Mouse (Mus musculus) hindlimb bud, embryonic 11.5 days (tissue): ENCODE measurements around the gene Rer1.

Experiments
- DNase-seq: peaks from one replicate; pipeline ENCODE4 v3.0.0-alpha.2; 2012; ENCODE audit warnings: low read depth, low spot score; ENCODE audit errors: extremely low spot score

Gene Rer1

GRCm38 (mm10) chr4:155075813-155076212 is 10.4 kb downstream of the Rer1 start:
- no peak for DNase-seq

- no peak for DNase-seq
Observed at GRCm38 (mm10) chr4:155075137-155075536, 11.0 kb downstream of the Rer1 start.

GRCm38 (mm10) chr4:155074418-155074817 is 11.8 kb downstream of the Rer1 start:
- DNase-seq: no peak

GRCm38 (mm10) chr4:155070921-155071320 is 15.3 kb downstream of the Rer1 start:
- DNase-seq: no peak

- no peak for DNase-seq
Observed at GRCm38 (mm10) chr4:155070199-155070598, 16.0 kb downstream of the Rer1 start.

- DNase-seq: no peak
Observed at GRCm38 (mm10) chr4:155069191-155069590, 17.0 kb downstream of the Rer1 start.

GRCm38 (mm10) chr4:155068357-155068972 is 17.7 kb downstream of the Rer1 start:
- no peak for DNase-seq

GRCm38 (mm10) chr4:155066834-155067522 is 19.2 kb downstream of the Rer1 start, which contains the start of gene Pex10:
Pex10 (plus strand) TSS chr4:155067016.
- peak; percentile 92 for DNase-seq

- peak; percentile 99 for DNase-seq
Observed at GRCm38 (mm10) chr4:155065970-155066833, 20.0 kb downstream of the Rer1 start.

GRCm38 (mm10) chr4:155064474-155064873 is 21.7 kb downstream of the Rer1 start:
- DNase-seq: no peak

GRCm38 (mm10) chr4:155063895-155064294 is 22.3 kb downstream of the Rer1 start:
- DNase-seq: no peak

- no peak for DNase-seq
Observed at GRCm38 (mm10) chr4:155058325-155058724, 27.9 kb downstream of the Rer1 start.

GRCm38 (mm10) chr4:155056724-155057123 is 29.5 kb downstream of the Rer1 start, which contains the start of gene Plch2:
Plch2 (minus strand) TSS chr4:155056784.
- no peak for DNase-seq

- no peak for DNase-seq
Observed at GRCm38 (mm10) chr4:155050116-155050515, 36.1 kb downstream of the Rer1 start.

GRCm38 (mm10) chr4:155046636-155047035 is 39.5 kb downstream of the Rer1 start:
- no peak for DNase-seq

- no peak for DNase-seq
Observed at GRCm38 (mm10) chr4:155043289-155043625, 42.9 kb downstream of the Rer1 start.

- no peak for DNase-seq
Observed at GRCm38 (mm10) chr4:155042606-155043288, 43.4 kb downstream of the Rer1 start.

- no peak for DNase-seq
Observed at GRCm38 (mm10) chr4:155040696-155041095, 45.5 kb downstream of the Rer1 start.

GRCm38 (mm10) chr4:155040197-155040596 is 46.0 kb downstream of the Rer1 start:
- DNase-seq: no peak

GRCm38 (mm10) chr4:155034787-155035186 is 51.4 kb downstream of the Rer1 start:
- no peak for DNase-seq

GRCm38 (mm10) chr4:155034202-155034601 is 52.0 kb downstream of the Rer1 start:
- DNase-seq: no peak
